21 mouse cellular contexts compared by ENCODE assay signal in genomic region chr7:117853716-117854115, GRCm38 (mm10).
DNase-seq lines count a peak whose midpoint lies in the region; ATAC-seq and TF ChIP-seq lines count a peak whose summit lies in the region.
"Had no signal": no experiment of that assay in that cellular context is flagged by ENCODE, and none has a peak within 500 bp of the region (broad histone marks: within the 10 kb centered on the region; RNA-seq: fewer than 3 reads in every experiment).

No protein-coding gene starts in this region.

- no peak overlapping the region for H3K4me2 ChIP-seq in intestine, embryonic 14.5 days (ENCODE audit: low read length)
- H3K4me2 ChIP-seq in intestine, embryonic 16.5 days (ENCODE audit: low read depth, low read length), result no peak overlapping the region
- H3K4me2 ChIP-seq in midbrain, postnatal 0 days (ENCODE audit: low read depth, low read length, poor library complexity, severe bottlenecking), result no peak overlapping the region
- H3K4me2 ChIP-seq: embryonic facial prominence, embryonic 13.5 days; forebrain, embryonic 12.5 days; heart, embryonic 11.5 days; heart, embryonic 15.5 days; hindbrain, embryonic 15.5 days had no signal

- ATAC-seq in intestine, embryonic 14.5 days (replicated peaks; ENCODE audit: low FRiP score, low TSS enrichment, low read depth), result peak; percentile 66; the same call in 1 of the 2 replicates
- ATAC-seq in intestine, embryonic 16.5 days, result no peak
- ATAC-seq in midbrain, postnatal 0 days (ENCODE audit: low FRiP score), result no peak
- ATAC-seq: forebrain, embryonic 16.5 days; inflammation-experienced regulatory T-cells, adult 6 months had no signal

- no peak overlapping the region for H3K9ac ChIP-seq in intestine, embryonic 14.5 days (ENCODE audit: low read length)
- H3K9ac ChIP-seq in intestine, embryonic 16.5 days (ENCODE audit: low read depth, low read length), result no peak overlapping the region
- H3K9ac ChIP-seq in midbrain, postnatal 0 days (replicated peaks; ENCODE audit: low read length, poor library complexity, severe bottlenecking), result no peak overlapping the region
- H3K9ac ChIP-seq: embryonic facial prominence, embryonic 13.5 days; forebrain, embryonic 12.5 days; heart, embryonic 15.5 days; hindbrain, embryonic 15.5 days had no signal

- H3K27ac ChIP-seq in intestine, embryonic 14.5 days (ENCODE audit: low read depth), result no peak overlapping the region
- no peak overlapping the region for H3K27ac ChIP-seq in intestine, embryonic 16.5 days (ENCODE audit: low read length)
- H3K27ac ChIP-seq in midbrain, postnatal 0 days (ENCODE audit: low read depth, low read length), result no peak overlapping the region
- no peak overlapping the region for H3K27ac ChIP-seq in midbrain, embryonic 10.5 days (replicated peaks)
- H3K27ac ChIP-seq: embryonic facial prominence, embryonic 13.5 days; forebrain, embryonic 12.5 days; heart, adult 2 months; heart, embryonic 15.5 days; hindbrain, embryonic 15.5 days had no signal

- H3K9me3 ChIP-seq in intestine, embryonic 14.5 days (ENCODE audit: control insufficient read depth, low read length), result no peaks in the 10 kb centered on the region
- no peaks in the 10 kb centered on the region for H3K9me3 ChIP-seq in intestine, embryonic 16.5 days (ENCODE audit: control insufficient read depth, low read length)
- no peaks in the 10 kb centered on the region for H3K9me3 ChIP-seq in midbrain, postnatal 0 days (ENCODE audit: low read length)
- no peaks in the 10 kb centered on the region for H3K9me3 ChIP-seq in midbrain, embryonic 10.5 days (replicated peaks)
- H3K9me3 ChIP-seq: embryonic facial prominence, embryonic 13.5 days; forebrain, embryonic 12.5 days; heart, embryonic 15.5 days; hindbrain, embryonic 10.5 days; hindbrain, embryonic 15.5 days had no signal

- peak; percentile 25 for DNase-seq in embryo, embryonic 10.5 days (ENCODE audit: low spot score)
- DNase-seq in embryo, embryonic 9.5 days (ENCODE audit: extremely low spot score), result no peak
- DNase-seq in intestine, embryonic 14.5 days (ENCODE audit: low spot score), result no peak
- DNase-seq in midbrain, postnatal 0 days (ENCODE audit: low spot score), result peak; percentile 22
- DNase-seq in midbrain, embryonic 10.5 days (ENCODE audit: low spot score), result no peak
- no peak for DNase-seq in lung, adult 18-20 months
- DNase-seq: adrenal gland, postnatal 25 days; cerebellum, adult 2 months; cerebellum, postnatal 36 days; gastrocnemius, postnatal 10 days; heart, adult 2 months; kidney, adult 8-10 months had no signal

- no peaks in the 10 kb centered on the region for H3K27me3 ChIP-seq in intestine, embryonic 14.5 days (replicated peaks; ENCODE audit: control insufficient read depth, insufficient read depth, low read length)
- H3K27me3 ChIP-seq in intestine, embryonic 16.5 days (replicated peaks; ENCODE audit: control insufficient read depth, insufficient read depth, low read length), result no peaks in the 10 kb centered on the region
- no peaks in the 10 kb centered on the region for H3K27me3 ChIP-seq in midbrain, postnatal 0 days (ENCODE audit: insufficient read depth, low read length)
- H3K27me3 ChIP-seq in midbrain, embryonic 10.5 days (ENCODE audit: low read depth, poor library complexity, severe bottlenecking), result no peaks in the 10 kb centered on the region
- H3K27me3 ChIP-seq: embryonic facial prominence, embryonic 13.5 days; forebrain, embryonic 12.5 days; heart, embryonic 15.5 days; hindbrain, embryonic 15.5 days had no signal

- no peaks in the 10 kb centered on the region for H3K36me3 ChIP-seq in intestine, embryonic 14.5 days (ENCODE audit: control insufficient read depth, insufficient read depth, low read length)
- no peaks in the 10 kb centered on the region for H3K36me3 ChIP-seq in intestine, embryonic 16.5 days (ENCODE audit: control insufficient read depth, insufficient read depth, low read length)
- H3K36me3 ChIP-seq in midbrain, postnatal 0 days (ENCODE audit: insufficient read depth, low read length), result no peaks in the 10 kb centered on the region
- no peaks in the 10 kb centered on the region for H3K36me3 ChIP-seq in midbrain, embryonic 10.5 days
- H3K36me3 ChIP-seq: embryonic facial prominence, embryonic 13.5 days; forebrain, embryonic 12.5 days; heart, embryonic 15.5 days; hindbrain, embryonic 10.5 days; hindbrain, embryonic 15.5 days had no signal

- 42% methylated on average over 4 of the region's 4 CpGs for WGBS in intestine, embryonic 14.5 days
- whole genome bisulfite sequencing in intestine, embryonic 16.5 days, result 45% methylated on average over 4 of the region's 4 CpGs
- WGBS in midbrain, postnatal 0 days, result 85% methylated on average over 4 of the region's 4 CpGs
- 89% methylated on average over 4 of the region's 4 CpGs for WGBS in midbrain, embryonic 10.5 days

- TF ChIP-seq CTCF in midbrain, postnatal 0 days (IDR thresholded peaks at IDR 0.05), result no peak

- peaks cover 4% of the 10 kb centered on the region for H3K4me1 ChIP-seq in intestine, embryonic 14.5 days (replicated peaks; ENCODE audit: control insufficient read depth, insufficient read depth, low read length)
- H3K4me1 ChIP-seq in intestine, embryonic 16.5 days (ENCODE audit: control insufficient read depth, insufficient read depth, low read length), result no peaks in the 10 kb centered on the region
- H3K4me1 ChIP-seq in midbrain, postnatal 0 days (ENCODE audit: insufficient read depth, low read length), result 0 out of 2 replicates have a peak, but pooled peaks cover 2% of the 10 kb centered on the region
- no peaks in the 10 kb centered on the region for H3K4me1 ChIP-seq in midbrain, embryonic 10.5 days
- H3K4me1 ChIP-seq: embryonic facial prominence, embryonic 13.5 days; heart, embryonic 15.5 days had no signal

- no peak overlapping the region for H3K4me3 ChIP-seq in intestine, embryonic 14.5 days (ENCODE audit: low read depth, low read length)
- no peak overlapping the region for H3K4me3 ChIP-seq in intestine, embryonic 16.5 days (ENCODE audit: low read length)
- H3K4me3 ChIP-seq in midbrain, postnatal 0 days (ENCODE audit: low read depth, low read length), result no peak overlapping the region
- no peak overlapping the region for H3K4me3 ChIP-seq in midbrain, embryonic 10.5 days
- H3K4me3 ChIP-seq: embryonic facial prominence, embryonic 13.5 days; forebrain, embryonic 12.5 days; heart, adult 2 months; heart, embryonic 15.5 days; hindbrain, embryonic 10.5 days; hindbrain, embryonic 15.5 days had no signal

Comparison
In these comparisons a context has a peak if more than half of its experiments do, and no peak if none do; other contexts are left out.
1. DNase-seq: peak in embryo, embryonic 10.5 days (single experiment) and midbrain, postnatal 0 days (single experiment); none in embryo, embryonic 9.5 days (single experiment), intestine, embryonic 14.5 days (single experiment), midbrain, embryonic 10.5 days (single experiment) and lung, adult 18-20 months (0 of 2).